Mouse (Mus musculus) v-Abl transformed pro-B cells (cell line): ENCODE data around the gene Atg3.

Source experiments
- in situ Hi-C, 2 experiments: fragments of 400-800 bp; cut with MboI; formaldehyde crosslinking; loops; one replicate each; pipeline ENCODE4 v1.15.1; 2025; ENCODE audit not compliant: unreplicated experiment in 2 of 2

Atg3 gene

GRCm38 (mm10) chr16:45196816-45197215, 38.2 kb downstream of the Atg3 start:
- in situ Hi-C loops: loop anchor here (5.0 to 25.0 kb wide), 4 partner anchors 220 to 815 kb away; partner anchors contain the start of gene Plcxd2 (in 1 of the 2)

DNA sequence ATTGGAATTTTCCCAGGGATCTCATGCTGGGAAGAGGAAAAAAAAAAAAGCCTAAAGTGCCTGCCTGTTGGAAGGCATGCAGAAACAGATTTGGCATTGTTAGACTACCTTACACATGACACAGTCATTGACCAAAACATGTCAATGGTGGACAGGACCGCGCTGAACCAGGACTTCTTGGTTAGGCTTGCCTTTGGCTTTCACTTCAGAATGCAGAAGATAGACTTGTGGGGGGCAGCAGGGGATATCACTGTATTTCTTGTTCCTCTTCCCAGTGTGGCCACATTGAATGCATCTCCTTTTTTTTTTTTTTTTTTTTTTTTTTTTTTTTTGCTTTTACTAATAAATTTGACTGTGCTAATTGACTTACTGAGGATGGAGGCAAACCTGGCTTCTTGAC, 42.8 kb downstream of the Atg3 start:
- in situ Hi-C loops: loop anchor here in 1 of 2 experiments (25.0 kb wide), 1 partner anchor 761 kb away; the partner anchor contains the start of gene Phldb2

DNA sequence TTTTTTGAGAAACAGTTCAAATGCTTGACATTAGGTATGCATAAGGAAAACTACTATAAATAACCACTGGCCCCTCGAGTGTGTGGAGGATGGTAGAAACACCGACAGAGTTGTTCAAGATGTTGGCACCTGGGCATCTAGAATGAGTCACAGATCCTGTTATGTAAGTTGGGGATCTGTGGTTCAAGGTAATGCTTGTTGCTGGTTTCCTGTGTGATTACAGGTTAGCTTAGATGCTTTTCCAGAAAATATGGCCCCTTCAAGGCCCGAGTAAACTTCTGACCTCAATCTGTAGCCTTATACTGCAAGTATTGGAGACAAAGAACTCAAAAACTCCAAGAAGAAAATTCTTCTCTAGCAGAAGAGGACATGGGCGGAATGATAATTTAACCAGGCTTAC, 45.9 kb downstream of the Atg3 start:
- in situ Hi-C loops: loop anchor here in 1 of 2 experiments (25.0 kb wide), 1 partner anchor 758 kb away; the partner anchor contains the start of gene Phldb2

GRCm38 (mm10) chr16:45204859-45205670, 46.5 kb downstream of the Atg3 start:
- in situ Hi-C loops: loop anchor here in 1 of 2 experiments (25.0 kb wide), 1 partner anchor 757 kb away; the partner anchor contains the start of gene Phldb2

GRCm38 (mm10) chr16:45222016-45222415, 63.4 kb downstream of the Atg3 start:
- in situ Hi-C loops: loop anchor here in 1 of 2 experiments (25.0 kb wide), 1 partner anchor 740 kb away; the partner anchor contains the start of gene Phldb2

DNA sequence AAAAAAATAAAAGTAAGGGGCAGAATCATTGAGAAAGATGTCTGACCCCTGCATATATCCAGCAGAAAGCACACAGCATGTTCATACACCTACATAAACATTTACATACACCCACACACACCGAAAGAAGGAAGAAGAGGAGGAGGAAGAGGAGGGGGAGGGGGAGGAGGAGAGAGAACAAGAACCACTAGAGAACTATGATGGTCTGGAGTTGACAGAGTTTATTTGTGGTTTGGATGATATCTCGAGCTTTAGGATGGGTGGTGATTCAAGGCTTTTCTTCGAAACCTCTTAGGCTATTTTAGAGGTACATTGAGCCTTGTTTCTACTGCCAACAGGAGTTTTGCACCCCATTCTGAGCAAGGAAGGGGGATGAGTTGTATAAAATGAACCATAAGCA, 64.2 kb downstream of the Atg3 start:
- in situ Hi-C loops: loop anchor here in 1 of 2 experiments (25.0 kb wide), 1 partner anchor 740 kb away; the partner anchor contains the start of gene Phldb2

- in situ Hi-C loops: loop anchor here in 1 of 2 experiments (25.0 kb wide), 1 partner anchor 738 kb away; the partner anchor contains the start of gene Phldb2
Measured at GRCm38 (mm10) chr16:45223648-45224388, 65.2 kb downstream of the Atg3 start, which contains the start of gene Btla. Btla (plus strand) TSS chr16:45224315.

- in situ Hi-C loops: loop anchor here in 1 of 2 experiments (25.0 kb wide), 1 partner anchor 738 kb away; the partner anchor contains the start of gene Phldb2
Measured at GRCm38 (mm10) chr16:45224431-45225008, 65.9 kb downstream of the Atg3 start.

DNA sequence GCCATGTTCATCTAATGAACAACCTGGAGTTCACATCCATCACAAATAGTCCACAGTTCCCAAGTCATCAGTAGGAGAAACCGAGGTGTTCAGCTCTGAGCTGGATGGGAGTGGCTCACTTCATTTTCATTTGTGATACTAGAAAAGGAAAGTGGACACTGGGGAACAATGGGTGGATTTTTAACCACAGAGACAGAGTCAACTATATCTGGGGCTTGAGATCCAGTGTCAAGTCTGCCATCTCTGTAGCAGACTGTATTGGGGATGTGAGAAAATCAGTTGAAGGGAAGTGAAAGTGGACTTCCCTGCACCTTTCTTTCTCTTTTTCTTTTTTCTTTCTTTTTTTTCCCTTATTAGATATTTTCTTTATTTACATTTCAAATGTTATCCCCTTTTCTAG, 68.4 kb downstream of the Atg3 start:
- in situ Hi-C loops: no loop called here

GRCm38 (mm10) chr16:45231296-45231695, 72.7 kb downstream of the Atg3 start:
- in situ Hi-C loops: no loop called here

DNA sequence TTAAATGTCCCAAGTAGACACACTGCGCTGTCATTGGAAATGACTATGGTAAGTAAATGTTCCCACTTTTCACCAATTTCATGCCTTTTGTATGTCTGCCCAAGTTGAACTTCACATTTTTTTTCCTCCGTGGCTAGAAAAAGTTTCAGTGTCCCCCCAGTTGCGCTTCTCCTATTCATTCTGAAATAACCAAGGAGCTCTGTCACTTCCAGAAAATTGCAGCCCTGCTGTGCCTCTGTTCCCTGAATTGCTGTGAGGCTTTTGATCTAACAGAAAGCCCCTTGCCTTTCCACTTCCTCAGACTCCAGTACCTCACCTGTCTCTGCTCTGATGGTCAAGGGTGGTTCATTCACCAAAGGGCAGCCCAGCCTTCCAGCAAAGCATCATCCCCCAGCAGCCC, 74.4 kb downstream of the Atg3 start:
- in situ Hi-C loops: no loop called here
